Mouse (Mus musculus): Measurements from ENCODE around the gene Aqp5.

Aqp5 gene

GRCm38 (mm10) chr15:99596056-99596687, 5.6 kb downstream of the Aqp5 start:
- DNase-seq (ENCODE audit: low read depth, low spot score) = peak; percentile 92

GRCm38 (mm10) chr15:99596841-99597240, 6.3 kb downstream of the Aqp5 start:
- no peak for DNase-seq (ENCODE audit: low read depth, low spot score)

GRCm38 (mm10) chr15:99597596-99597995, 7.0 kb downstream of the Aqp5 start:
- DNase-seq (ENCODE audit: low read depth, low spot score) = no peak

GRCm38 (mm10) chr15:99599245-99600070, 8.9 kb downstream of the Aqp5 start:
- no peak for DNase-seq (ENCODE audit: low read depth, low spot score)

GRCm38 (mm10) chr15:99600986-99601822, 10.6 kb downstream of the Aqp5 start, which contains the start of gene Aqp6:
TSS of gene Aqp6 (plus strand) at chr15:99601400.
- DNase-seq (ENCODE audit: low read depth, low spot score) = no peak

GRCm38 (mm10) chr15:99601823-99602120, 11.2 kb downstream of the Aqp5 start:
- DNase-seq (ENCODE audit: low read depth, low spot score) = no peak

GRCm38 (mm10) chr15:99602206-99602820, 11.7 kb downstream of the Aqp5 start:
- no peak for DNase-seq (ENCODE audit: low read depth, low spot score)

GRCm38 (mm10) chr15:99603216-99603615, 12.6 kb downstream of the Aqp5 start:
- no peak for DNase-seq (ENCODE audit: low read depth, low spot score)

GRCm38 (mm10) chr15:99605595-99605994, 15.0 kb downstream of the Aqp5 start:
- no peak for DNase-seq (ENCODE audit: low read depth, low spot score)

- no peak for DNase-seq (ENCODE audit: low read depth, low spot score)
These were observed 15.9 kb downstream of the Aqp5 start for GRCm38 (mm10) chr15:99606515-99606914.

GRCm38 (mm10) chr15:99607388-99608113, 17.0 kb downstream of the Aqp5 start:
- peak; percentile 57 for DNase-seq (ENCODE audit: low read depth, low spot score)

- no peak for DNase-seq (ENCODE audit: low read depth, low spot score)
These were observed 18.0 kb downstream of the Aqp5 start for GRCm38 (mm10) chr15:99608382-99609125.

GRCm38 (mm10) chr15:99611563-99611962, 21.0 kb downstream of the Aqp5 start:
- no peak for DNase-seq (ENCODE audit: low read depth, low spot score)

- no peak for DNase-seq (ENCODE audit: low read depth, low spot score)
These were observed 23.7 kb downstream of the Aqp5 start for GRCm38 (mm10) chr15:99614273-99614672.

- no peak for DNase-seq (ENCODE audit: low read depth, low spot score)
These were observed 24.2 kb downstream of the Aqp5 start for GRCm38 (mm10) chr15:99614753-99615152.

- no peak for DNase-seq (ENCODE audit: low read depth, low spot score)
These were observed 24.7 kb downstream of the Aqp5 start for GRCm38 (mm10) chr15:99615246-99615645.

- no peak for DNase-seq (ENCODE audit: low read depth, low spot score)
These were observed 28.0 kb downstream of the Aqp5 start for GRCm38 (mm10) chr15:99618595-99618994.

- DNase-seq (ENCODE audit: low read depth, low spot score) = no peak
These were observed 29.2 kb downstream of the Aqp5 start for GRCm38 (mm10) chr15:99619821-99620220.

GRCm38 (mm10) chr15:99622063-99622462, 31.5 kb downstream of the Aqp5 start:
- DNase-seq (ENCODE audit: low read depth, low spot score) = no peak

- DNase-seq (ENCODE audit: low read depth, low spot score) = no peak
These were observed 41.0 kb downstream of the Aqp5 start for GRCm38 (mm10) chr15:99631618-99632017.
